Mouse (Mus musculus) bone marrow, adult 2 months (tissue): ENCODE measurements around the gene Egflam.

ENCODE experiments used
- CTCF ChIP-seq: fragments of 200-500 bp; IDR thresholded peaks from 2 replicates; pipeline ENCODE4 v1.5.1; 2011; ENCODE audit warnings: low read length, control low read depth; ENCODE audit not compliant: control insufficient read depth, insufficient read depth
- POLR2A ChIP-seq: fragments of 200-500 bp; IDR thresholded peaks from 2 replicates; pipeline ENCODE4 v1.6.1; 2011; ENCODE audit warnings: low read depth, mild to moderate bottlenecking, control low read depth, low read length, borderline replicate concordance; ENCODE audit not compliant: control insufficient read depth

GRCm38 (mm10) chr15:7424282-7424681 is 26.1 kb upstream of the Egflam start:
- no peak for TF ChIP-seq POLR2A
- no peak for TF ChIP-seq CTCF
